Mouse (Mus musculus): Measurements from ENCODE around the gene Spata48. TPM values are rescaled to one million over a fixed set of nuclear protein-coding genes. Genes with fewer than 3 reads are reported as not detected.

The Spata48 gene
- polyA plus RNA-seq, 1 experiment from 2014 or later = 1.1 TPM

- no peaks in the 10 kb centered on the region for H3K9me3 ChIP-seq (ENCODE audit: control insufficient read depth, low read length)
- no peak overlapping the region for H3K4me2 ChIP-seq (replicated peaks)
- 87% methylated on average over 5 of the region's 5 CpGs for WGBS
- no peak overlapping the region for H3K9ac ChIP-seq
- DNase-seq (ENCODE audit: low spot score) = no peak
- H3K4me3 ChIP-seq (replicated peaks; ENCODE audit: low read length) = no peak overlapping the region
- H3K36me3 ChIP-seq (replicated peaks; ENCODE audit: control insufficient read depth, insufficient read depth) = no peaks in the 10 kb centered on the region
- H3K27me3 ChIP-seq (ENCODE audit: control insufficient read depth, insufficient read depth, low read length) = no peaks in the 10 kb centered on the region
- no peak for ATAC-seq (ENCODE audit: low FRiP score)
- H3K27ac ChIP-seq = no peak overlapping the region
- H3K4me1 ChIP-seq (replicated peaks; ENCODE audit: control insufficient read depth, insufficient read depth, low read length) = no peaks in the 10 kb centered on the region
Observed at GRCm38 (mm10) chr11:11521908-11522441, 60.1 kb downstream of the Spata48 start.

DNA sequence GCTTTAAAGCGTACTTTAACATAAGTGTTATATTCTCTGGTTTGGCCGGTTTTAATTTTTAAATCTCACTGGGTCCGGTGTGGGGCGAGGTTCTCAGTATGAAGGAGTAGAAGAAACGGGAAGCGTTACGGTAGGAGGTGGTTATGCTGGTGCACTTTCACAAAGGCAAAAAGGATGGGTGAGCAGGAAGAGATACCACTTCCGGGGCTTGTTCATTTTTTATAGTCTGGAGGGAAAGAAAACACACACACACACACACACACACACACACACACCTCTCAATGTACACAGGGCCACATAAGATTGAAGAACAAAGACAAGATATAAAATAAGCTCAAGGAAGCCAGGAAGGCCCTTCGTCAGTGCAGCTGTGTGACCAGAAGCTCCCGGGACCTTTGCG lies 66.9 kb downstream of the Spata48 start:
- Histone ChIP-seq H3K27ac (no peak overlapping the region), H3K9ac (no peak overlapping the region), H3K27me3 (ENCODE audit: control insufficient read depth, insufficient read depth, low read length) (no peaks in the 10 kb centered on the region), H3K4me1 (replicated peaks; ENCODE audit: control insufficient read depth, insufficient read depth, low read length) (no peaks in the 10 kb centered on the region), H3K36me3 (replicated peaks; ENCODE audit: control insufficient read depth, insufficient read depth) (no peaks in the 10 kb centered on the region), H3K9me3 (ENCODE audit: control insufficient read depth, low read length) (no peaks in the 10 kb centered on the region), H3K4me2 (replicated peaks) (no peak overlapping the region), H3K4me3 (replicated peaks; ENCODE audit: low read length) (no peak overlapping the region)
- WGBS = 77% methylated on average over 11 of the region's 11 CpGs
- ATAC-seq (ENCODE audit: low FRiP score) (no peak), DNase-seq (ENCODE audit: low spot score) (no peak)

DNA sequence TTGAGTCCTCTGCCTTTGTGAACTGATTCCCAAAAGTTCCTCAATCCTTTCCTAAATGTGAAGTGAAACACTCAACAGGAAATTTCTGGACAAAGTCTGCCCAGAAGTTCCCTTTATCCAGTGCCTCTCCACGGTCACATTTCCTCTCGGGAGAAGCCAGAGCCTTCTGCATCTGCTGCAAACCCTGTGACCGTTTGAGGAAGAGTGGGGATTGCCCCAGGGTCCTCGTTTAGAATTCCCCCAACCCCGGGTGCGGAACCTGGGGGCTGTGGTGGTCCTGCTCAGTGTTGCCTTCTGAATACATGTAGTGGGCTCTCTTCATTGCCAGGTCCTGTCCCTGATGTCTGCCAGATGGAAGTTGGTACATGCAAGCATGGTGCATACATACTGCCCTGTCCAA lies 67.3 kb downstream of the Spata48 start:
- DNase-seq (ENCODE audit: low spot score) (no peak), ATAC-seq (ENCODE audit: low FRiP score) (no peak)
- Histone ChIP-seq H3K4me1 (replicated peaks; ENCODE audit: control insufficient read depth, insufficient read depth, low read length) (no peaks in the 10 kb centered on the region), H3K4me2 (replicated peaks) (no peak overlapping the region), H3K36me3 (replicated peaks; ENCODE audit: control insufficient read depth, insufficient read depth) (no peaks in the 10 kb centered on the region), H3K27ac (no peak overlapping the region), H3K9me3 (ENCODE audit: control insufficient read depth, low read length) (no peaks in the 10 kb centered on the region), H3K27me3 (ENCODE audit: control insufficient read depth, insufficient read depth, low read length) (no peaks in the 10 kb centered on the region), H3K4me3 (replicated peaks; ENCODE audit: low read length) (no peak overlapping the region), H3K9ac (no peak overlapping the region)
- 81% methylated on average over 6 of the region's 6 CpGs for WGBS

GRCm38 (mm10) chr11:11530126-11530525 lies 68.2 kb downstream of the Spata48 start:
- WGBS = 71% methylated on average over 2 of the region's 2 CpGs
- ATAC-seq (ENCODE audit: low FRiP score) (no peak), DNase-seq (ENCODE audit: low spot score) (no peak)
- Histone ChIP-seq H3K36me3 (replicated peaks; ENCODE audit: control insufficient read depth, insufficient read depth) (no peaks in the 10 kb centered on the region), H3K4me2 (replicated peaks) (no peak overlapping the region), H3K27me3 (ENCODE audit: control insufficient read depth, insufficient read depth, low read length) (no peaks in the 10 kb centered on the region), H3K4me3 (replicated peaks; ENCODE audit: low read length) (no peak overlapping the region), H3K9ac (no peak overlapping the region), H3K27ac (no peak overlapping the region), H3K9me3 (ENCODE audit: control insufficient read depth, low read length) (no peaks in the 10 kb centered on the region), H3K4me1 (replicated peaks; ENCODE audit: control insufficient read depth, insufficient read depth, low read length) (no peaks in the 10 kb centered on the region)

- H3K4me3 ChIP-seq (replicated peaks; ENCODE audit: low read length) = no peak overlapping the region
- no peaks in the 10 kb centered on the region for H3K9me3 ChIP-seq (ENCODE audit: control insufficient read depth, low read length)
- no peaks in the 10 kb centered on the region for H3K4me1 ChIP-seq (replicated peaks; ENCODE audit: control insufficient read depth, insufficient read depth, low read length)
- H3K36me3 ChIP-seq (replicated peaks; ENCODE audit: control insufficient read depth, insufficient read depth) = no peaks in the 10 kb centered on the region
- ATAC-seq (ENCODE audit: low FRiP score) (no peak), DNase-seq (ENCODE audit: low spot score) (no peak)
- WGBS = 86% methylated on average over 1 of the region's 1 CpGs
- no peaks in the 10 kb centered on the region for H3K27me3 ChIP-seq (ENCODE audit: control insufficient read depth, insufficient read depth, low read length)
- no peak overlapping the region for H3K4me2 ChIP-seq (replicated peaks)
- no peak overlapping the region for H3K9ac ChIP-seq
- no peak overlapping the region for H3K27ac ChIP-seq
Observed at GRCm38 (mm10) chr11:11536295-11536694, 74.4 kb downstream of the Spata48 start.

GRCm38 (mm10) chr11:11545948-11546347 lies 84.1 kb downstream of the Spata48 start:
- Histone ChIP-seq H3K4me3 (replicated peaks; ENCODE audit: low read length) (no peak overlapping the region), H3K4me1 (replicated peaks; ENCODE audit: control insufficient read depth, insufficient read depth, low read length) (no peaks in the 10 kb centered on the region), H3K4me2 (replicated peaks) (no peak overlapping the region), H3K36me3 (replicated peaks; ENCODE audit: control insufficient read depth, insufficient read depth) (no peaks in the 10 kb centered on the region), H3K9me3 (ENCODE audit: control insufficient read depth, low read length) (no peaks in the 10 kb centered on the region), H3K27ac (no peak overlapping the region), H3K27me3 (ENCODE audit: control insufficient read depth, insufficient read depth, low read length) (no peaks in the 10 kb centered on the region), H3K9ac (no peak overlapping the region)
- ATAC-seq (ENCODE audit: low FRiP score) (no peak), DNase-seq (ENCODE audit: low spot score) (no peak)
- WGBS = 88% methylated on average over 3 of the region's 3 CpGs

GRCm38 (mm10) chr11:11546903-11547511 lies 85.1 kb downstream of the Spata48 start:
- ATAC-seq (ENCODE audit: low FRiP score) (no peak), DNase-seq (ENCODE audit: low spot score) (no peak)
- Histone ChIP-seq H3K4me3 (replicated peaks; ENCODE audit: low read length) (no peak overlapping the region), H3K4me1 (replicated peaks; ENCODE audit: control insufficient read depth, insufficient read depth, low read length) (no peaks in the 10 kb centered on the region), H3K27ac (no peak overlapping the region), H3K36me3 (replicated peaks; ENCODE audit: control insufficient read depth, insufficient read depth) (no peaks in the 10 kb centered on the region), H3K9ac (no peak overlapping the region), H3K4me2 (replicated peaks) (no peak overlapping the region), H3K9me3 (ENCODE audit: control insufficient read depth, low read length) (no peaks in the 10 kb centered on the region), H3K27me3 (ENCODE audit: control insufficient read depth, insufficient read depth, low read length) (no peaks in the 10 kb centered on the region)
- 86% methylated on average over 7 of the region's 7 CpGs for WGBS

- Histone ChIP-seq H3K27ac (no peak overlapping the region), H3K27me3 (ENCODE audit: control insufficient read depth, insufficient read depth, low read length) (no peaks in the 10 kb centered on the region), H3K4me3 (replicated peaks; ENCODE audit: low read length) (no peak overlapping the region), H3K36me3 (replicated peaks; ENCODE audit: control insufficient read depth, insufficient read depth) (no peaks in the 10 kb centered on the region), H3K9me3 (ENCODE audit: control insufficient read depth, low read length) (no peaks in the 10 kb centered on the region), H3K4me2 (replicated peaks) (no peak overlapping the region), H3K9ac (no peak overlapping the region), H3K4me1 (replicated peaks; ENCODE audit: control insufficient read depth, insufficient read depth, low read length) (no peaks in the 10 kb centered on the region)
- 85% methylated on average over 7 of the region's 7 CpGs for WGBS
- DNase-seq (ENCODE audit: low spot score) = no peak
- ATAC-seq (ENCODE audit: low FRiP score) = no peak
Observed at GRCm38 (mm10) chr11:11547597-11548240, 85.8 kb downstream of the Spata48 start.

GRCm38 (mm10) chr11:11555563-11555962 lies 93.7 kb downstream of the Spata48 start:
- no peak overlapping the region for H3K4me2 ChIP-seq (replicated peaks)
- no peak overlapping the region for H3K27ac ChIP-seq
- H3K9ac ChIP-seq = no peak overlapping the region
- no peaks in the 10 kb centered on the region for H3K36me3 ChIP-seq (replicated peaks; ENCODE audit: control insufficient read depth, insufficient read depth)
- 80% methylated on average over 8 of the region's 8 CpGs for WGBS
- H3K9me3 ChIP-seq (ENCODE audit: control insufficient read depth, low read length) = no peaks in the 10 kb centered on the region
- DNase-seq (ENCODE audit: low spot score) = no peak
- no peaks in the 10 kb centered on the region for H3K4me1 ChIP-seq (replicated peaks; ENCODE audit: control insufficient read depth, insufficient read depth, low read length)
- no peak overlapping the region for H3K4me3 ChIP-seq (replicated peaks; ENCODE audit: low read length)
- H3K27me3 ChIP-seq (ENCODE audit: control insufficient read depth, insufficient read depth, low read length) = no peaks in the 10 kb centered on the region
- no peak for ATAC-seq (ENCODE audit: low FRiP score)

Data from hindbrain, embryonic 14.5 days (tissue).